Mouse (Mus musculus): Measurements from ENCODE around the gene Ascc2.
A peak's percentile ranks its signal among the peaks of the same experiment; 100 is the strongest.

The Ascc2 gene

DNA sequence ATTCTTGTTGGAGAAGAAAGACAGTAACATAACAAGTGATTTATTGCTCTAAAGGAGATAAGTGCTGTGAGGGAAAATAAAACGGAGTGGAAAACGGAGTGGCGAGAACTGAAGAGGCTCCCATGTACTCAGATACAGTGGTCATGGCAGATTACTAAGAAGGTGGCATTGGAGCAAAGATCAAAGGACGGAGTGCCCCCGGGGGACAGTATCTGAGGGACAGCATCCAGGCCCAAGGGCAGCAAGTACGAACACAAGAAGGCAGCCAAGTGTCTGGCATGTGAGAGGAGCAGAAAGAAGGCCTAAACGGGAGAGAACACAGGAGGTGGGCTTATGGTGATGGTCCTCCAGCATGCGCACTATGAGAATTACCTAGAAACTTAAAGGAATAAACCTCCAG lies 84.2 kb downstream of the Ascc2 start:
- DNase-seq, result no peak

DNA sequence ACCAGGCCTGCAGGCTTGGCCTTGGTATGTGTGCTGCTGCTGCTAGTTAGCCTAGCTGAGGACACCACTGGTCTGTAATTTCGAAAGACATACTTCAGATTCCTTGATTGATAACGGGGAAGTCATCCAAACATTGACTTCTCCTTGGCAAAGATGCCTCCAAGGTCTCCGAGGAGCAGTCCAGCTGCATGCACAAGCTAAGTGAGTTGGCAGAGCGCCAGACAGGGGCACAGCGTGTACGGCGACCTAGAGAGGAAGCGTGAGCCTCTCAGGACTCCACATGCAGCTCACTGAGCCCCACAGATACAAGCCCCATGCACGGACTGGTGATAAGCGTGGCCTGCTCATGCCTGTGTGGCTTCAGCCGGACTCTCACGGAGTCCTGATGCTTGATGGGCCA lies 92.1 kb downstream of the Ascc2 start:
- peak in 1 of 2 experiments; percentile 45 for DNase-seq

DNA sequence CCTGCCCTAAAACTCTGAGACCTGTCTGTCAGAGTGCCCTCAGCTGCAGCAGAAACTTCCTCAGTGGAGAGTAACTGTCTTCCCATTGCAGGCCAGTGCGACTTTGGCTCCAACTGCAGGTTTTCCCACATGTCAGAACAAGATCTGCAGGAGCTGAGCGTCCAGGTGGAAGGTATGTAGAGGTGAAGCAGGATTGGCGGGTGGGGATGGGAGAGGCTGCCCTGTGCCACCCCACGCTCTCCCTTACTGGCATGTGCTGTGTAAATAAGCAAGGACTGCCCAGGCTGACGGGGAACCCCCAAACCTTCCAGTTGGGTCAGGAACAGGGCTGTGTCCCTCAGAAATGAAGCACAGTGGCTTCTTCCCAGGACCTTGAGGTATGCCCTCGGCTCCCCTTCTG lies 92.5 kb downstream of the Ascc2 start:
- DNase-seq, result no peak

DNA sequence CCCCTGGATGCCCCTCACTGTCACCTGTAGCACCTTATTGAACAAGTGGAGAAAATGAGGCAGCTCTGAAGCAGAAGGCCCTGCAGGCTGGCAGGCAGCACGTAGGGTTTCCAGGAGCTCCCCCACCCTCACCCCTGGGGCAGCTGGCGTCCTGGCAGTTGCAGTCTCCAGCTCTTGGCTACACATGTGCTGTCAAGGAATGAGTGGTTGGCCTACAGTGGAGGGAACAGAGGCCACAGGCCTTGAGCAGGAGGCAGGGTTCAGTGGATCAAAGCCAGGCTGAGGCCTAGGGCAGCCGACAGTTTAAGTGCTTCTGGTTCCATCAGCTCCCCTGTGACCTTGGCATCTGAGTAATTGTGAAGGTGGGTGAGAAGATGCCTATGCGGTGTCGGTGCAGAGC lies 93.4 kb downstream of the Ascc2 start:
- DNase-seq, result no peak

DNA sequence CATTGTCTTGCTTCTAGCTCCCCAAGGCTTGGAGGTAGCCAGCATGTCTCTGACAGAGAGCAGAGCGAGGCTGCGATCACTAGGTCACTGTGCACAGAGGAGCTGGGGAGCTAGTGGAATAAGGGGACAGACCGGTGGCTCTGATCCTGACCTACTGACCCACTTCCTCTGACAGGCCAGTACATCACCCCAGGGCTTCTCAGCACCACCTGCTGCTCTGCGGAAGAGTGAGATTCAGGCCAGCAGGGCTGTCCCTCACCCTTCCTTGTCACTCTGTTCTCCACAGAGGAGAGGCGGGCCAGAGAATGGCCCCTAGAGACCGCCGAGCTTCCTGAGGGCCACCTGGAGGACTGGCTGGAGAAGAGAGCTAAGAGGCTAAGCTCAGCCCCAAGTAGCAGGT lies 94.2 kb downstream of the Ascc2 start:
- DNase-seq, result no peak

GRCm38 (mm10) chr11:4734179-4734578 lies 96.6 kb downstream of the Ascc2 start:
- peak in 1 of 2 experiments; percentile 26 for DNase-seq

Data from kidney, postnatal 36 days (tissue).